Mouse (Mus musculus) C2C12 (cell line): ENCODE results near the gene 4933402J07Rik.

Experiments used
- CTCF ChIP-seq: IDR thresholded peaks from one replicate; pipeline ENCODE4 v1.5.1; 2011; ENCODE audit not compliant: control insufficient read depth, insufficient read depth, insufficient read length
- MYOD1 ChIP-seq: IDR thresholded peaks from one replicate; pipeline ENCODE4 v1.6.1; 2011; ENCODE audit warnings: low read depth; ENCODE audit not compliant: control insufficient read depth, insufficient read length
- USF1 ChIP-seq: IDR thresholded peaks from one replicate; pipeline ENCODE4 v1.6.1; 2011; ENCODE audit warnings: low read depth, mild to moderate bottlenecking, control low read depth, moderate library complexity

- TF ChIP-seq CTCF (no peak), MYOD1 (no peak), USF1 (no peak)
Measured at GRCm38 (mm10) chr8:87620225-87620624, 56.6 kb downstream of the 4933402J07Rik start.
